Mouse (Mus musculus): ENCODE measurements around the gene Als2cl. TPM values are rescaled to one million over a fixed set of nuclear protein-coding genes. Genes with fewer than 3 reads are reported as not detected.

Als2cl gene
- polyA plus RNA-seq, 1 experiment from 2014 or later: 3.1 TPM

DNA sequence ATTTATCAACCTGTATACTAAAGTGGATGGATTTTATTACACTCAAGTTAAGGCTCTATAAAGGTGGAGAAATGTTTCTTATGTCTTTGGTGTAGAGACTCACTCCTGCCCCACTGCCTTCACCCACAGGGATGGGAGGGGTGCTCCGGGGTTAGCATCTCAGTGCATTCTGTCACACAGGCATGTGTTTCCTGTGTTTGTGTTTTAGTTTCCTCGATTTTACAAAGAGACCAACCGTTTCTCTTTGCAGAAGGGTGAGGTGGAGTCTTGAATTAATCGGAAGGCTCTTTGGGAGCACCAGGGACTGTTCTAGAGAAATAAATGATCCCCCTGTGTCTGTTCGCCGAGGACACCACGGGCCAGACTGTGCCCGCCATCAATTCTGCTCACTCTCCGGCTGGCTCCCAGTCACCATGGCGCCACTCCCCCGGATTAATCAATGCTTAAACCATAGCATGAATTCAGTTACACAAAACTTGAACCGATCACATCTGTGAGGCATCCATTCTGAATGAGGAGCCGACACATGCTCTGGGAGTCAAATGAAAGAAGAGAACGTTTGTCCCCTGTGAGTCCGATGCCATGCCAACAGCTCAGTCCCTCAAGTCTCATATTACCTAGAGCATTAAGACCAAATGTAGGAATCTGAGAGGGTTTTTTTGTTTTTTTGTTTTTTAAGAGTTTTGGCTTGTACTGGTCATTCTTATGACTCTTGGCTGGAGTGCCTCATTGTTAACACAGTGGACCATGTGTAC lies 41.2 kb downstream of the Als2cl start:
- no peak for ATAC-seq (replicated peaks; ENCODE audit: extremely low read depth, insufficient read depth, low FRiP score)
- H3K27me3 ChIP-seq (ENCODE audit: control insufficient read depth, insufficient read depth, low read length): no peaks in the 10 kb centered on the region

GRCm38 (mm10) chr9:110922759-110923158 lies 43.1 kb downstream of the Als2cl start:
- Histone ChIP-seq H3K4me3 (ENCODE audit: low read length) (no peak overlapping the region), H3K27ac (ENCODE audit: low read length) (no peak overlapping the region), H3K9me3 (replicated peaks; ENCODE audit: control insufficient read depth, low read length) (no peaks in the 10 kb centered on the region), H3K9ac (ENCODE audit: low read length) (no peak overlapping the region), H3K4me2 (ENCODE audit: low read depth, low read length) (no peak overlapping the region), H3K4me1 (ENCODE audit: control insufficient read depth, insufficient read depth, low read length) (no peaks in the 10 kb centered on the region), H3K27me3 (ENCODE audit: control insufficient read depth, insufficient read depth, low read length) (no peaks in the 10 kb centered on the region), H3K36me3 (ENCODE audit: control insufficient read depth, insufficient read depth) (no peaks in the 10 kb centered on the region)
- ATAC-seq (replicated peaks; ENCODE audit: extremely low read depth, insufficient read depth, low FRiP score): no peak
- WGBS: 10% methylated on average over 7 of the region's 7 CpGs

More for the DNA sequence above, 41.2 kb downstream of the Als2cl start:
- no peak overlapping the region for H3K4me2 ChIP-seq (ENCODE audit: low read depth, low read length)
- H3K4me3 ChIP-seq (ENCODE audit: low read length): no peak overlapping the region
- no peaks in the 10 kb centered on the region for H3K36me3 ChIP-seq (ENCODE audit: control insufficient read depth, insufficient read depth)
- H3K4me1 ChIP-seq (ENCODE audit: control insufficient read depth, insufficient read depth, low read length): no peaks in the 10 kb centered on the region
- no peaks in the 10 kb centered on the region for H3K9me3 ChIP-seq (replicated peaks; ENCODE audit: control insufficient read depth, low read length)
- H3K27ac ChIP-seq (ENCODE audit: low read length): no peak overlapping the region
- 66% methylated on average over 15 of the region's 15 CpGs for WGBS
- H3K9ac ChIP-seq (ENCODE audit: low read length): no peak overlapping the region

DNA sequence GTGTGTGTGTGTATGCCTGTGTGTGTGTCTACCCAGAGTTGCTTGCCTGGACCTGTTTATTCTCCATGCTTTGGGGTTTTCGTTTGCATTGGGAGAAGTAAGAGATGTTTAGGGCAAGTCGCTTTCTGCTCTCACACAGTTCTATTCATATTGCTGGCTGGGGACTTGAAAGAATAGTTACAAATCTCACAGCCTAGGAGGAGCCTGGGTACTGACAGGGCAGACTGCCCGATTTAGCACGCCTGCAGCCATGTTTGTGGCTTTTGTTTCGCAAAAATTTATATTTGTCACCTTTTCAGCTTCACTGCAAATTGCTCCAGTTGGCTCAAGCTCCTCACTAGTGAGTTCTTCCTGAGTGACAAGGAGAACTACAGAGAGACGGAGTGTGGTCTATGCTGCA lies 51.9 kb downstream of the Als2cl start:
- H3K4me3 ChIP-seq (ENCODE audit: low read length): no peak overlapping the region
- no peaks in the 10 kb centered on the region for H3K27me3 ChIP-seq (ENCODE audit: control insufficient read depth, insufficient read depth, low read length)
- H3K4me2 ChIP-seq (ENCODE audit: low read depth, low read length): no peak overlapping the region
- no peak overlapping the region for H3K9ac ChIP-seq (ENCODE audit: low read length)
- WGBS: 74% methylated on average over 6 of the region's 6 CpGs
- no peak for ATAC-seq (replicated peaks; ENCODE audit: extremely low read depth, insufficient read depth, low FRiP score)
- no peaks in the 10 kb centered on the region for H3K9me3 ChIP-seq (replicated peaks; ENCODE audit: control insufficient read depth, low read length)
- no peaks in the 10 kb centered on the region for H3K36me3 ChIP-seq (ENCODE audit: control insufficient read depth, insufficient read depth)
- H3K27ac ChIP-seq (ENCODE audit: low read length): no peak overlapping the region
- H3K4me1 ChIP-seq (ENCODE audit: control insufficient read depth, insufficient read depth, low read length): no peaks in the 10 kb centered on the region

DNA sequence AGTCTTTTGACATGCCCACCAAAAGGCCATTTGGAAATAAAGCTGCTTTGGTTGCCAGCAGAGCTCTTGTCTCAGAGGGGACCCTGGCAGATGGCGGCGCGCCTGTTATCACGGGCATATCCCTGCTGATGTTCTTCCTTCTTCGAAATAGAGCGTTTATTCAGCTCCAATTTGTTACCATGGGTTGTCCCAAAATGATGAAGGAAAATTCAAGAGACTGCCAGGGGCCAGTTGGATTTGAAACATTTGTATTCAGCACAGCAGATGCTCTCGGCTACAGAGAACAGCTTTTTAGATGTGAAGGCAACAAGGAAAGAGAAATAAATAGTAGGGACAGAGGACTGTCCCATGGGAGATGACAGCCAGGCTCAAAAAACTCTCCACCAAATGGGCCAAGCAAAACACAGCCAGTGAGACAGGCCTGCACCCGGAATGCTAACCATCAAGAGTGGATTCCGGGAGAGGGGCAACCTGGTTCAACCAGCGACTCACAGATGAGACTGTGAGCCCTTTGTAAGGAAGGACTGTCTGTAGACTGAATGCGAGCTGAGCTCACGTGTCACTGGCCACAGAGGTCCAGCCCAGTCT lies 54.3 kb downstream of the Als2cl start:
- Histone ChIP-seq H3K36me3 (ENCODE audit: control insufficient read depth, insufficient read depth) (no peaks in the 10 kb centered on the region), H3K4me2 (ENCODE audit: low read depth, low read length) (no peak overlapping the region), H3K27ac (ENCODE audit: low read length) (no peak overlapping the region), H3K4me3 (ENCODE audit: low read length) (no peak overlapping the region), H3K9me3 (replicated peaks; ENCODE audit: control insufficient read depth, low read length) (no peaks in the 10 kb centered on the region), H3K27me3 (ENCODE audit: control insufficient read depth, insufficient read depth, low read length) (no peaks in the 10 kb centered on the region), H3K4me1 (ENCODE audit: control insufficient read depth, insufficient read depth, low read length) (no peaks in the 10 kb centered on the region), H3K9ac (ENCODE audit: low read length) (no peak overlapping the region)
- 81% methylated on average over 12 of the region's 12 CpGs for WGBS
- ATAC-seq (replicated peaks; ENCODE audit: extremely low read depth, insufficient read depth, low FRiP score): no peak

- Histone ChIP-seq H3K9ac (ENCODE audit: low read length) (no peak overlapping the region), H3K4me2 (ENCODE audit: low read depth, low read length) (no peak overlapping the region), H3K36me3 (ENCODE audit: control insufficient read depth, insufficient read depth) (no peaks in the 10 kb centered on the region), H3K9me3 (replicated peaks; ENCODE audit: control insufficient read depth, low read length) (no peaks in the 10 kb centered on the region), H3K27ac (ENCODE audit: low read length) (no peak overlapping the region), H3K4me3 (ENCODE audit: low read length) (no peak overlapping the region), H3K4me1 (ENCODE audit: control insufficient read depth, insufficient read depth, low read length) (no peaks in the 10 kb centered on the region), H3K27me3 (ENCODE audit: control insufficient read depth, insufficient read depth, low read length) (no peaks in the 10 kb centered on the region)
- no peak for ATAC-seq (replicated peaks; ENCODE audit: extremely low read depth, insufficient read depth, low FRiP score)
- 71% methylated on average over 7 of the region's 7 CpGs for WGBS
These were observed 56.3 kb downstream of the Als2cl start for GRCm38 (mm10) chr9:110935941-110936340.

- Histone ChIP-seq H3K27me3 (ENCODE audit: control insufficient read depth, insufficient read depth, low read length) (no peaks in the 10 kb centered on the region), H3K9me3 (replicated peaks; ENCODE audit: control insufficient read depth, low read length) (no peaks in the 10 kb centered on the region), H3K4me1 (ENCODE audit: control insufficient read depth, insufficient read depth, low read length) (no peaks in the 10 kb centered on the region), H3K36me3 (ENCODE audit: control insufficient read depth, insufficient read depth) (no peaks in the 10 kb centered on the region), H3K4me2 (ENCODE audit: low read depth, low read length) (no peak overlapping the region), H3K9ac (ENCODE audit: low read length) (no peak overlapping the region), H3K27ac (ENCODE audit: low read length) (no peak overlapping the region), H3K4me3 (ENCODE audit: low read length) (no peak overlapping the region)
- 66% methylated on average over 12 of the region's 12 CpGs for WGBS
- no peak for ATAC-seq (replicated peaks; ENCODE audit: extremely low read depth, insufficient read depth, low FRiP score)
These were observed 58.1 kb downstream of the Als2cl start for GRCm38 (mm10) chr9:110937506-110938490.

DNA sequence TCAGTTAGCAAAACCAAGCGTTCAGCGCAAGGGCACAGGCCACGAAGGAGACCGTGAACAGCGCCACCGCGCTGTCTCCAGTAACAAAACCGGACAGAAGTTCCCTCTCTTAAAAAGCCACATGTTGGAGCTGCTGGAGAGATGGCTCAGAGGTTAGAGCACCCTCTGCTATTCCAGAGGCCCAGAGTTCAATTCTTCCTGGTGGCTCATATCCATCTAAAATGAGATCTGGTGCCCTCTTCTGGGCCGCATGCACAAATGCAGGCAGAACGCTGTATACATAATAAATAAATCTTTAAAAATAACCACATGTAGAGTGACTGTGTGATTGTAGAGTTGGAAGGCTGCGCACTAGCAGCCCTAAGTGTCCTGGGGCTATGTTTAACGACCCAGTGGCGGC lies 64.6 kb downstream of the Als2cl start:
- Histone ChIP-seq H3K4me2 (ENCODE audit: low read depth, low read length) (no peak overlapping the region), H3K36me3 (ENCODE audit: control insufficient read depth, insufficient read depth) (no peaks in the 10 kb centered on the region), H3K27ac (ENCODE audit: low read length) (no peak overlapping the region), H3K27me3 (ENCODE audit: control insufficient read depth, insufficient read depth, low read length) (peaks cover 15% of the 10 kb centered on the region; the same call in 1 of the 2 replicates), H3K4me1 (ENCODE audit: control insufficient read depth, insufficient read depth, low read length) (peaks cover 6% of the 10 kb centered on the region), H3K4me3 (ENCODE audit: low read length) (no peak overlapping the region), H3K9me3 (replicated peaks; ENCODE audit: control insufficient read depth, low read length) (no peaks in the 10 kb centered on the region), H3K9ac (ENCODE audit: low read length) (no peak overlapping the region)
- ATAC-seq (replicated peaks; ENCODE audit: extremely low read depth, insufficient read depth, low FRiP score): peak; percentile 35; the same call in 1 of the 2 replicates
- 30% methylated on average over 13 of the region's 13 CpGs for WGBS

- Histone ChIP-seq H3K36me3 (ENCODE audit: control insufficient read depth, insufficient read depth) (no peaks in the 10 kb centered on the region), H3K9me3 (replicated peaks; ENCODE audit: control insufficient read depth, low read length) (no peaks in the 10 kb centered on the region), H3K4me1 (ENCODE audit: control insufficient read depth, insufficient read depth, low read length) (peaks cover 6% of the 10 kb centered on the region), H3K9ac (ENCODE audit: low read length) (no peak overlapping the region), H3K4me3 (ENCODE audit: low read length) (no peak overlapping the region), H3K27me3 (ENCODE audit: control insufficient read depth, insufficient read depth, low read length) (peaks cover 15% of the 10 kb centered on the region; the same call in 1 of the 2 replicates), H3K4me2 (ENCODE audit: low read depth, low read length) (no peak overlapping the region), H3K27ac (ENCODE audit: low read length) (no peak overlapping the region)
- WGBS: 28% methylated on average over 18 of the region's 18 CpGs
- ATAC-seq (replicated peaks; ENCODE audit: extremely low read depth, insufficient read depth, low FRiP score): no peak
These were observed 65.7 kb downstream of the Als2cl start for GRCm38 (mm10) chr9:110945343-110945742.
